Mouse (Mus musculus): ENCODE data around the gene Btnl1.
A peak's percentile ranks its signal among the peaks of the same experiment; 100 is the strongest.

Gene Btnl1

DNA sequence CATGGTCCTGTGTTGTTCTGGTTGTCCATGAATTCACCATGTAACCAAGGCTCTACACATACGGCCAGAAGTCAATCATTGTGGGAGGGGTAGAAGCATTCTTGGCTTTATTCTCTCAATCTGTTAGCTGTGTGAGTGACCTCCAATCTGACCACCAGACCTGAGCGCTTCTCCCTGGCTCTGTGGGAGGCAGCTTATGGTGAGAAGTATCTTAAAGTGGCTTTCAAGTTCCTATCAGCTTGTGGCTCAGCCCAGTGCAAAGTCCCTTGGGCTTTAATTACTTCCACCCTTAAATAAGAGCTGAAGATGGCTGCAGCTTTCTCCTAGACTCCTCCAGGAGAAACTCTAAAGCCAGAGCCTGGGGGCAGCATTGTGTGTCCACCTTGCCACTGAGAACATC lies at the start of gene Btnl1:
Gene Btnl1, plus strand, starts transcription at position 286 of the 400 bp plus-strand sequence.
- no peak for DNase-seq

DNA sequence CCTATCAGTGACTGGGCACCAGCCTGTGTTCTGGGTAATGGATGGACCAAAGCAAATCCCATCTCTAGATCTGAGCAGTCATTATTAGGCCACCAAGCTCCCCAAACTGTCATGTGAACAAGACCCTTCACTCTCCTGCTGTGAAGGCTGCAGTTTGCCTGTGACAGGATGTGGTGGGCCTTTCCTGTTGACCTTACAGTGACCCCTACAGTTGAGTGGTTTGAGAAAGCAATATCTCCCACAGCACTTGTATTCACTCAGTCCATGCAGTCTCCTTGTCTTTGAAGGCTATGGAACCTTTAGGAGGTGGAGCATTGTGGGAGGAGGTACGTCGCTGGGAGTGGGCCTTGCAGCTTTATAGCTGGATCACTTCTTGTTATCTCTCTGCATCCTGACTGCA lies 47.1 kb upstream of the Btnl1 start:
- DNase-seq: no peak

- no peak for DNase-seq
Observed at GRCm38 (mm10) chr17:34331200-34331599, 45.7 kb upstream of the Btnl1 start.

DNA sequence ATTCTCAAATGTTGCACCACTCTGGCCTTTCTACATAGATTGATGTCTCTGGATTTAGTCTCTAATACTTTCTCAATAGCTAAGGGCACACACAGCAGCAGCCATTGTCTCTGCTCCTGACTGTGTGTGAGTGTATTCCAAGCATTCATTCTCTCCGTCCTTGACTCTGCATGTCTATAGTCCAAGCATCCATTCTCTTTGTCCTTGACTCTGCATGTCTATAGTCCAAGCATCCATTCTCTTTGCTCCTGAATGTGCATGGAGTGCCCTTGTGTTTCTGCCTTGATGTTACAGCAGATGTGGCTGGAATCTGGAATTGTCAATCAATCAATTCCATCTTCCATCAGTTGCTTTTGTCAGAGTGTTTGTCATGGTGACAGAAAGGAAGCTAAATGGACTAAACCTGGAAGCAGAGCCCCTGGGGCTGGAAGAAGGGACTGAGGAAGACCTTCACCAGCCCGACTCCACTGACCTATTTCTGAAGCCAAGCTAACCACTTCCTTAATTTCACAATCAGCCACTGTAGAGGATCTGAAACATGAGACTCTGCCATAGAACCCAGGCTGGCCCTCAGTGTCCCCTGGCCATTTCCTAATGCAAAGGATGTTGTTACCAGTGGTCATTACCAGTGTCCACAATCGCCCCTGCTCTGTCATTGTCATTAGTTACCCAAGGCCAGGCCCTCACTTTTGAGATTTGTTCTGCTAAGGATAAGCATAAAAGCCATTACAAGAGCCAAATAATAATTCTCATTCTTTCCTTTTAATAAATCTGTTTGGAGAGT lies 36.1 kb upstream of the Btnl1 start:
- no peak for DNase-seq

- no peak for DNase-seq
Observed at GRCm38 (mm10) chr17:34344882-34345281, 32.0 kb upstream of the Btnl1 start.

- DNase-seq: no peak
Observed at GRCm38 (mm10) chr17:34345486-34345885, 31.4 kb upstream of the Btnl1 start.

- no peak for DNase-seq
Observed at GRCm38 (mm10) chr17:34346041-34346440, 30.9 kb upstream of the Btnl1 start.

- DNase-seq: peak; percentile 43 to 58
Observed at GRCm38 (mm10) chr17:34347606-34348308, 29.2 kb upstream of the Btnl1 start.

GRCm38 (mm10) chr17:34349429-34349828 lies 27.5 kb upstream of the Btnl1 start:
- DNase-seq: peak; percentile 60 to 78

DNA sequence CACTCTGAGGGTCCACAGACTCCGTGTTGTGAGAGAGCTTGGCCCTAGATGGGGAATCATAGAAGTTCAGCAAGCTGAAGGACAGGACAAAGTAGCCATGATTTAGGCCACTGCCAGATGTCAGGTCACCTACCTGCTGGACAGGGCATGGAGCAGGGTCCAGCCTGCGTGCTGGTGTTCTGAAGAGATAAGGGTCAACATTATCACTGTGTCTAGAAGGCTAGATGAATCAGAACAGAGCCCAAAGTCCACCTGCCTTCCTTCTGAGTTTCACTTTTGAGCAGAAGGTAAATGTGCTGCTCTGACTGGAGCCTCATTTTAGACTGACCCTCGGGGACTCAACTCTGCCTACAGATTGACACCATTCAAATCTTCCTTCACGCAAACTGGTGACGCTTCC lies 22.4 kb upstream of the Btnl1 start, which contains the start of gene Btnl2:
Gene Btnl2, plus strand, starts transcription at position 284 of the 400 bp plus-strand sequence.
- DNase-seq: no peak

DNA sequence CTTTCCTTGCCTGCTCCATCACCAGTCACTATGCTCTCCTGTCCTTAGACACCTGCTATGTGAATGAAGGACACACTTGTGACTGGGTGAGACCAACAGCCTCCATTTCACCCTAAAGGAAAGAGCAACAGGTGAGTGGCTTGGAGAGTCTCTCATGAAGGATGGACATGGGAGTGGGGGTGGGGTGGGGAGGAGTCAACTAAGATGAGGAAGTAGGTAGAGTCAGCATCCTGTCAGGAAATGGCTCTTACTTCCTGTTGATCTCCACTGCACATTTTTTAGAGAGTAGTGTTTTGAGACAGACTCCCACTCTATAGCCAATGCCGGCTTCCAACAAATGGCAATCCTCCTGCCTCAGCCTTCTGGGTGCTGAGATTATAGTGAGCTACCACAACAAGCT lies 22.0 kb upstream of the Btnl1 start:
- DNase-seq: no peak

DNA sequence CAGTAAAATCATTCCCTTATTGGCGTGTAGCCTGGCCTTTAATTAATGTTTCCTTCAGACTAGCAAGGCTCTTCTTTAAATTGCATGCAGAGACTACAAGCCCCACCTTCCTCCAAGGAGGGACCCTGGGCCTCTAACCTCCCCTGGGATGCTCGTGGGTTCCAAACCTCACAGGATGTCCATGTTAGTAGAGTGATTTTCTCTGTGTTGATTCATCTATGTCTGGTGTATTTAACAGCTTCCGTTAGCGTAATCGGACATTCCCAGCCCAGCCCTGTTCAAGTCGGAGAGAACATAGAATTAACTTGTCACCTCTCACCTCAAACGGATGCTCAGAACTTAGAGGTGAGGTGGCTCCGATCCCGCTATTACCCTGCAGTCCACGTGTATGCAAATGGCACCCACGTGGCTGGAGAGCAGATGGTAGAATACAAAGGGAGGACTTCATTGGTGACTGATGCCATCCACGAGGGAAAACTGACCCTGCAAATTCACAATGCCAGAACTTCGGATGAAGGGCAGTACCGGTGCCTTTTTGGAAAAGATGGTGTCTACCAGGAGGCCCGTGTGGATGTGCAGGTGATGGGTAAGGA lies 13.9 kb upstream of the Btnl1 start:
- no peak for DNase-seq

DNA sequence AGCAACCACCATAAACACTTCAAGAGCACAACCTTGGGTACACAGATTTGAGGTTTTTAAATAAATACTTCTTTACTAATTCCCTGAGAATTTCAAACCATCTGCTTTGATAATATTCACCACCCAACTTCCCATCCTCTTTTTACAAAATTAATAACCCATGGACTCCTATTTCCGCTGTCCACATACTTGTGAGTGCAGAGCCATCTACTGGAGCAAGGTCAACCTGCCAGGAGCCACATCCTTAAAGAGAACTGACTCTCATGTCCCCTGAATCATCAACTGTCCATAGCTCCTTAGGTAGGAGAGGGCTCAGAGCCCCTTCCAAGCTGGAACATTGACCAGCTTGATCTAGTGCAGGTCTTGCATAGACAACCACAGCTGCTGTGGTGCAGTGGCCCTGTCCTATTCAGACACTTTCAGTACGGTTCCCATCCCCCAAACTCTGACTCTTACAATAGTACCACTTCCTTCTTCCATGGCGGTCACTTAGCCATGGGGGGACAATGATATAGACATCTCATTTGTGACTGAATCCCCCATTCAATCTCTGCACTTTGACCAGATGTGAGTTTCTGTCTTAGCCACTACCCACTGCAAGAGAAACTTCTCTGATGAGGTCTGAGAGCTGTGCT lies 13.1 kb upstream of the Btnl1 start:
- DNase-seq: no peak

- DNase-seq: no peak
Observed at GRCm38 (mm10) chr17:34365031-34365430, 11.9 kb upstream of the Btnl1 start.

GRCm38 (mm10) chr17:34370563-34370962 lies 6.4 kb upstream of the Btnl1 start:
- no peak for DNase-seq

DNA sequence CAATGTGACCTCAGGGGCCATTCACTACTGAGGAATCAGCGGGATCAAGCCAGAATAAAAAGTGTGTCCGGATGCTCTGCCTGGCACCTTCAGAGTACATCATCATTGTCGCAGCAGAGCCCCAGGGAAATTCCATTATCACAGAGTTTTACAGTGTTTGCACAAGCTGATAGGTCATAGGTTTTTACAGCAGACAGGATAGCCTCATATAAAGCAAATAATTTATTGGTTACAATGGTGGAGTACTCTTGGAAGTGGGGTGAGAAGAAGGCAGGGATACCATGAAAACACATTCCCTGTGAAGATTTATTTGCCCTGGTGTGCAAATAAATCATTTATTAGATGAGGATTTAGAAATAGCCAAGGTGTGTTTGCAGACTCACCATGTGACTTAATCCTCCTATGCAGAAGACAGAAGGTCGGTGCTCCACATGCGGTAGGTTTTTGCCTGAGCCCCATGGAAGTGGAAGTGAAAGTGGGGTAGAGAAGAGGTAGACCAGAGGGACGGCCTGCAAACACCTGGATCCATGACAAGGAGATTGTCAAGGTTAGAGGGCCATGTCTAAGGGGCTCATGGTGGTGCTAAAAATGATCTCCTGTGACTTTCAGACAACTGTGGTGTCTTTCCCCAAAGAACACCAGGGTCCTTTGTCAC lies 3.8 kb upstream of the Btnl1 start:
- no peak for DNase-seq

DNA sequence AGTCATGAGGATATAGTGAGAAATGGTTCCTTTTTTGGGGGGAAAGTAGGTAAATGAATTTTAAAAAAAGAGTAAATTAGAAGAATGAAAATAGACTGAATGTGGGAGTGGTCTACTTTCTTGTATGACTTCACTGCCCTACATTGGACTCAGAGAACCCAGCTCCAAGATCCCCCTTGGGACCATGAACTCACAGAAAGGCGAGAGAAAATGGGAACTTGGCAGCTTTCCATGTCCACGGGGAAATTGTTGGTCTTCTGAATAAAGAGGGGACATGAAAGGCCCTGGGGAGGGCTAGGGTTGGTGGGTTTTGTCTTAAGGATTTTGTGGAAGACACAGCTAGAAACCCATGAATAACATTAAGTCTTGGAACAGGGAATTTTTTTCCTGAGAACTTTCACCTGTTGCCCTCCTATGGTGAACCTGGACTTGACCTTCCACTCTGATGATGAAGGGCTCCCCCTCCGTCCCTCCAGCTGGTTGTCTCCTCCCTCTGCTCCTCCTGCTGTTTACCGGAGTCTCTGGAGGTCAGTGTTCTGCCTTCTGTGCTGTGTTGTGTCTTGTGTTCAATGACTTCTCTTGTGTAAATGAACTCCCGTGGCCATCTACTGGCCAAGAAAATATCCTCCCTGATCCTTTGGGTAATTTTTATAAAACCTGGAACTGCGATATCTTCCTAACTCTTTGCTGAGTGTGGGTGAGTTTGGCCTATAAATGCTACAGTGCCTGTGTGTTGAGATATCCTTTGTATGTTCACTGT lies 698 bp downstream of the Btnl1 start:
- no peak for DNase-seq

DNA sequence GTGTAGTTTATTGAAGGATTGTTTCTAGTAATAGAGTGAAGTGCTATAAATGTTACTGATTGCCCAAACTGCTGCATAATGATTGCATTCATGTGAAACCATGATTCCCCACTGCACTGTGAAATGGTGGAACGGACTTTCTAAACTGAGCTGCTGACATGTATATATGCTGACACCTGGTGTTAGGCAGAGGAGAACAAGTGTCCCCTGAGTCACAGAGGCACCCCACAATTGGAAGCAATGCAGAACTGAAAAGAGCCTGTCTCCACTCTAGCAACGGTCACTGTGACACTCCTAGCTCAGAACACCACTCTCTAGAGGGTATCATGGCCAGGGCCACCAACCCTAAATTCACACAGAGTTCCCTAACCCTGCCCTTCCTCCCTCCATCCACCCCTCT lies 1.8 kb downstream of the Btnl1 start:
- no peak for DNase-seq

GRCm38 (mm10) chr17:34379451-34379850 lies 2.5 kb downstream of the Btnl1 start:
- no peak for DNase-seq

DNA sequence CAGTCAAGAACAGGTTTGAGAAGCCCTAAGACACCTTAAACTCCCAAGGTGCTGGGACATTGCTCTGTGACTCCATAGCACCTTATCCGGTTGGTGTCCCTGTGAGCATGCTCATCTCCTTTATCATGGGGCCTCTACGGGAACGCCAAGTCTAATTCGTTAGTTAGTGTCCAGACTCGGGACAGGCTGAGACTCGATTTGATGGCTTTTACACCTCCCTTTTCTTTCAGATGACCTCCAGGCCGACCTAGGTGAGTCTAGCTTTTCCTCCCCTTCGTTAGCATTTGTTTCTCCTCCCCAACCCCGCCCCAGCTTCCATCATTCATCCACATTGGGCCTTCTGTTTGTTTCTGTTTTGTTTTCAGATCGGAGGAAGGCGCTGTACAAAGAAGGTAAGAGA lies 4.9 kb downstream of the Btnl1 start:
- no peak for DNase-seq

- peak; percentile 27 to 31 for DNase-seq
Observed at GRCm38 (mm10) chr17:34383212-34383611, 6.3 kb downstream of the Btnl1 start.

GRCm38 (mm10) chr17:34384699-34385098 lies 7.8 kb downstream of the Btnl1 start:
- no peak for DNase-seq

Data from thymus, postnatal 36 days (tissue).